Mouse (Mus musculus) layer of hippocampus, postnatal 10 days (tissue): ENCODE results near the gene Lrrc32. TPM values are rescaled to one million over a fixed set of nuclear protein-coding genes. Genes with fewer than 3 reads are reported as not detected.

Experiments used
- DNase-seq, 2 experiments: peaks; one replicate each; pipeline ENCODE4 v3.0.0; 2021; ENCODE audit warnings: low spot score in 2 of 2
- total RNA-seq, 2 experiments: library from RNA; stranded (reverse); gene quantifications; 2 replicates each; pipeline ENCODE4 v1.2.3; 2021

Gene Lrrc32
- total RNA-seq, 2 experiments from 2014 or later = 3.1 to 3.5 TPM

DNA sequence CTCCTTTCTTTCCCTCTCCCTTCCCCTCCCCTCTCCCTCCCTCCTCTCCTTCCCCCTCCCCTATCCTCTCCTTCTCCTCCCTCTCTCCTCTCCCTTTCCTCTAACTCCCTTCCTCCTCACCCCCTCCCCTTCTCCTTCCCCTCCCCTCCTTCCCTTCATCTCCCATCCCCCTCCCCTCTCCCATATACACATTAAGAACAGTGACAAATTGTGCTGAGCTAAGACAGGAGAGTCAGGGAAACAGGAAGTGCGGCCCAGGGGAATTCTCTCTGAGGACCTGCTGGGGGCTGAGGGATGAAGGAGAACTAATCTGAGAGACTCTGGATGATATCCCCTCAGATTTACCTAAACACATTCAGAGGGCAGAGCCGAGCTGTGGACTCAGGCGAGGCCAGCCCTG, 16.6 kb downstream of the Lrrc32 start:
- DNase-seq = no peak

DNA sequence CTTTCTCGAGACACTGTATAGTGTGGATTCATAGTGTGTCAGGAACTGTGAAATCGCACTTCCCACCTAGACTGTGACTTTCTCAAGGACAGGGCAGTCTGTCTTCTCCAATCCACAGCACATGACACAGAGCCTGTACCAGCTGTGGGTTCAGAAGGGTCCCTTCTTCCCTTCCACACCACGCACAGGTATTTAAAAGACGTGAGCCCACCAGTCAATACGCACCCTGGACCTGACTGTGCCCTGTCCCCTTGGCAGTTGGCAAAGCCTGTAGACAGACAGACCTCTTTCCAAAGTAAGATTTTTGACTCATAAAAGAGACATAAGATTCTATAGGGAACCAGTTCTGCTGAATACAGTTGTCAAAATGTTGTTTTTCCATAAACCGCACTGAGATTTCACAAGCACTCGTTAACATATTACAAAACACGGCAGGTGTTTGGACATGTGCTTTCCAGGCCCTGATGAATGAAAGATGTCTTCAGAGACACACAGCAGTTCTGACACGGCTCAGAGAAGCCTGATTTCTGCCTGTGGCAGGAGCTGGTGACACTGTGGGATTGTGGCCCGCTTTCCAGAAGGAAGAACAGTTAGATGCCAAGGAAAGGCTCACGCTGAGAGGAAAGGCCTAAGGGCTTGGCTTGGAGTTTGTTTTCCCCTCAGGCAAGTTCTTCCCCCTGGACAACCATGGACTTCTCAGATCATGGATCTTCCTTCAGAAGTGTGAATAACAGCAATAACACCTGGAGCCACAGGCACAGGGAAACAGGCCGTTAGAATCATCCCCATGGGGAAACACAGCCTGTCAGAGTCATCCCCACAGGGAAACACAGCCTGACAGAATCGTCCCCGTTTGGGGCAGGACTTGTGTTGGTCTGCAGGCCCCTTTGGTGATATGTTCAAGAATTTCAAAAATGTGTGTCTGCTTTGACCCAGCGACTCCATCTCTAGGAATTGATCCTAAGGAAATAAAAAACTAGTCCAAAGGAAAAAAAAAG, 22.2 kb downstream of the Lrrc32 start:
- DNase-seq = no peak

DNA sequence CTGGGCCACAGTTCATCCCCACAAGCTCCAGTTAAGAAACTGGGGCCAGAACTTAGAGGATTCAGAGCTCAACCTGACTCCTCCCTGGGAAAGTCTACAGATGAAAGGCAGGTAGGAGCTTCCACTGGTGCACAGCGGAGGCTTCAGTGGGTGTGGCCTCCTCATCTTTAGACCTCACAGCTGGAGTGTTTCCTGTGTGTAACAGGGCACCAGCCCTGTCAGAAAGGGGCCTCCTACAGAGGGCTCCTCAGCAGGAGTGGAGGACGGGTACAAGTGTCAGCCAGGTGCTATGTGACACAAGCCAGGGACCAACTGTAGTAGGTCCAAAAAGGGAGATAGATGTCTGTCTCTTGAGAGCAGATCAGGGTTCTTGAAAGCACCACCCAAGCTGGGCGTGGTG, 24.2 kb downstream of the Lrrc32 start:
- DNase-seq = no peak

DNA sequence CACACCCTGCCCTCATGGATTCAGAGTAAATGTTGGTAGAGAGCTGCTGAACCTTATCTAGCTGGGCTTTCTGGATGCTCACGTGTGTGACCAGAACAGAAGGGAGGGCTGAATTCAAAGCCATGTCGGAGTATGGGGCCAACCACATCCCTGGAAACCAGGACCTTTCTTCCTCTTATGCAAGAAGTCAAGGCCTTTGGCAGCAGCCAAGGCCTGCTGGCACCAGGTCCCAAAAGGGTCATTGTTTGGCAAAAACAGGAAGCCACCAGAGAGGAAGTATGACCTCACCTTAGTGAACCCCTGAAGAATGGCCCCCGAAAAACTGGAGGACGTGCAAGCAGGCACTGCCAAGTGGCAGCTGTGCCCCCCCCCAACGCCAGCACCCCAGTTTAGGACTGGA, 33.5 kb downstream of the Lrrc32 start:
- no peak for DNase-seq

DNA sequence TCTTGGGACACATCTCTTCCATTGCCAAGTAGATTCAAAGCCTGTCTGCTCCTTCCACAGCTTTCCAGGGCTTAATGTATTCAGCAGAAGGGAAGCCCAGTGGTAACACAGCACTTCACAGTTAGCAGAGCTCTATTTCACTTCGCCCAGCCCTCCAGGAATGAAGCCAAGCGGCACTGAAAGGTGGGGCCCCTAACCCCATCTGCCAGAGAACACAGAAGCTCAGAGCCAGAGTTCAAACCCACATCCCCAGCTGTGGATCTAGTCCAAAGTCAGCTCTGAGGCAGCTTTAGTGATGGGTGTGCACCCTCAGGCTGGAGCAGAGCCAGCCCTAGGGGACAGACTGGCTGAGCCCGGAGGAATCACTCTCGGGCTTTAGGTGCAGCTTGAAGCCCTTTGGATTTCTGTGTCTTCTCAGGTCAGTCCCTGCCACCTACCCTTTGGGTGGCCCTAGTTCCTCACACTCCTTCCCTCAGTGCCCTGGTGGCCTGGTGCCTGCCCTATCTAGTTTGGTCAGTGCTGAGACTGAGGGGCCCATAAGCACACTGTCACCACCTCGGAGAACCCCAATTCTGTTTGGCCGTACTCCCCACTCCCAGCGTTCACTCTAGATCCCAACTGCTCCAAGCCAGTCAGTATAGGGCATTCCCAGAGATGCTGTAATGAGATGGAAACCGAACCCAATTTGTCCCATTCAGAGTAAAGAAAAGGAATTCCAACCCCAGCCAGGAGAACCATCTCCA, 34.2 kb downstream of the Lrrc32 start:
- DNase-seq = no peak

DNA sequence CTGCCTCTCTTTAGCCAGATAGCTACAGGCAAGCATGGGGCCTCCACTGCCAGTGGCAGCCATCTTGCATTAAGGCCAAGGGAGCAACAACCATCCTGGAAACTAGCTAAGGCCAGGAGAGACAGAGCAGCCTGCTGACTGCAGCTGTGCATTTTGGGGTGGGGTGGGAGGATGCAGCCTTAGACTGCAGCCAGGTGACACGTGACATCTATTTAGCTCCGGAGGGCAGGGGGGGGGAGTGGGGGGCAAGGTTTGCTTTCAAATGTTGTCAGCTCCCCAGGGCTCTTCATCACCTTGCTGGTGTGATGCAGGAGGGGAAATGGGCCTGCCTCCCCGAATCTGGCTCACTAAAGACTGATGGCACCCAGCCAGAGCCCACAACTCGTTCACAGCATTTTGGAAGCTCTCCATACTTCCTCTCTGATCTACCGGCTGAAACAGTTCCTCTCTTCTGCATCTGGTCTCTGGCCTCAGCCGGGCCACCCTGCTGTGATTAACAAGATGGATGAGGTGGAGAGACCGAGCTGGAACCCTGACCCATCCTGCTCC, 34.8 kb downstream of the Lrrc32 start:
- DNase-seq = peak; percentile 57 to 68

DNA sequence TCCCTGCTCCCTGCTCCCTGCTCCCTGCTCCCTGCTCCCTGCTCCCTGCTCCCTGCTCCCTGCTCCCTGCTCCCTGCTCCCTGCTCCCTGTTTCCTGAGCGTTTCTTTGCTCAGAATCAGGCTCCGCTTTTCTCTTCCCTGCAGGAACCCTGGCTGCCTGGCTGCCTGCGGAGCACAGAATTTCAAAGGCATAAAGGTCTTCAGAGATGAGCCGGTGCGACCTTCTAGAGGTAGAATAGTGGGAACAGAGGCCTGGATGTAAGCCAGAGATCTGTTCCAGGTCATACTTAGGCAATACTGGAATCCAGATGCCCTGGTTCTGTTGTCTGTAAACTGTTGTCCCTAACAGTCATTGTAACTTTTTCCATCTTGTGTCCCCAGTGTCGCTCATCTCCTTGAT, 35.3 kb downstream of the Lrrc32 start:
- DNase-seq = no peak

DNA sequence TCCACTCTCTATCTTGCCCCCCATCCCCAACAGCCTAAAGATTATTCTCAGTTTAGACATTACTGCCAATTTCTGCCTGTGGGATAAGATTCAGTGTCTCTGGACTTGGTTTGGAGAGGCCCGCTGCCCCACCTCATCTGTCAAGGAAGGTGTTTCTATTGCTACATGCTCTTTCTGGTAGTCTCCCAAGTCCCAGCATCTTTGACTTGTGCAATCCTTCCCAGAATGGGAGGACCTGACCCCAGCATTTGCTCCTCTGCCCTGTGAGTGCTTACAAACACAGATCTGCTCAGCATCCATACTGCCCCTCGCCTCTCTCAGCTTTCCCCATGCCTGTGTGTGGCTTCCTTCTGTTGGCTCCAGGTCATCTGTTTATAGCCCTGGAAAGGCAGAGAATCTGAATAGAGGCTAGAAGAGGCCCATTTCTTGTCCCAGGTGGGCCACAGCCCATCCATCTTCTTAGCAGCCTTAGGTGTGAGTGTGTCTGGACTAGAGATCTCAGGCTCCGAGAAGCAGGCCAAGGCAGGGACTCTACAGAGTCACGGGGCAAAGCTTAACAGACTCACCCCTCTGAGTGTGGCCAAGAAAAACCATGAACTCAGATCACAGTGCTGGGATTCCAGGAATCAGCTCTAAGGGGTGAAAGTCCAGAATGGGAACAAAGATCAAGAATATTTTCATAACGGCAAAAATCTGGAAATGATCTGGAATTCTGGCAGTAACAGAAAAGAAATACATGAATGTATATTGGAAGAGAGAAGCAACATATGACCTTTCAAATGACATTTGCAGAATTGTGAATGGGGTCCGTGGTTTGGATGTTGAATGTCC, 36.0 kb downstream of the Lrrc32 start:
- DNase-seq = no peak

DNA sequence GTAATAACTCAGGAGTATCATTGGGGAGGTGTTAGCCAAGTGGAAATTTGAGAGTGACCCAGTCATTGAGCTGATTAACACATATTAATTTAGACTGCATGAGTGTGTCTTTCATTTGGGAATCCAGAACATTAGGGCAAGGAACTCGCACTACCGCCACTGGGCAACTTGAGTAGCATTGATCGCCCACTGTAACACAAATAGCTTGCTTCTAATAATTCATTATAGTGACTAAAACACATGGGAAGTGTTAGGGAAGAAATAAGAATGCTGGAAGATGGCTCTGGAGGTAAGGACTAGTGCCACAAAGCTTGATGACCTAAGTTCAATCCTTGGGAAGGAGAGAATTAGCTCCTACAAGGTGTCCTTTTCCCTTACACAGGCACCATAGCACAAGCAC, 38.0 kb downstream of the Lrrc32 start:
- DNase-seq = no peak

DNA sequence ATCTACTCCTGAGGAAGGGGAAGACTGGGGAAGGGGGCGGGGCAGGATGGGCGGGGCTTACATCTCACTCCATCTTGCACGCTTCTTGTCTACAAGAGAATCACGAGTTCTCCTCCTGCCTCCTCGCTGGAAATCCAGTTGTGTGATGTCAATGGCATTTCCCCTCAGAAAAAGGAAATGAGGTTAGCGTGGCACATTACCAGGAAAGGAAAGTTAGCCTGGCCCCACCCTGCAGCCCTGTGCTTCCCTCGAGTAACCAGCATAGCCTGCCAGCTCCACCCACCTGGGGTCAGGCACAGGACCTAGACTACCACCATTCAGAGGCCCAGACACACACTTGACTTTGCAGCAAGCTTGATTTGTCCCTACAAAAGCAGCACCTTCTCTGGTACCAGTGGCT, 42.5 kb downstream of the Lrrc32 start:
- no peak for DNase-seq

DNA sequence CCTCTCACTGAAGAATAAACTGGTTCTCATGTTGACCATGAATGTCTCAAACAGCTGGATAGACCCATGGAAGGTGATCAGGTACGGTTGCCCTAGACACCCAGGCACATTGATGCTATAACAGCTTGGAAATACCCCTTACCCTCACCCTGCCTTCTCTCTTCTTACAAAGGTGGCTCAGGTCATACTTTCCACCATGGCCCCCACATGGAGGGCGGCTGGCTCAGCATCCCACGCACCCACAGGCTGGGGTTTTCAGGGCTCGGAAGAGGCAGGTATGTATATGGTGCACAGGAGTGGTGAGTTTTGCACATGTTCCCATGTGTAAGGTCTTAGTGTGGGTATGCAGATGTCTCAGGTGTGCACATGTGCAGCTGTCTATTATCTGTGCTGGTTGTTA, 43.9 kb downstream of the Lrrc32 start:
- DNase-seq = no peak

DNA sequence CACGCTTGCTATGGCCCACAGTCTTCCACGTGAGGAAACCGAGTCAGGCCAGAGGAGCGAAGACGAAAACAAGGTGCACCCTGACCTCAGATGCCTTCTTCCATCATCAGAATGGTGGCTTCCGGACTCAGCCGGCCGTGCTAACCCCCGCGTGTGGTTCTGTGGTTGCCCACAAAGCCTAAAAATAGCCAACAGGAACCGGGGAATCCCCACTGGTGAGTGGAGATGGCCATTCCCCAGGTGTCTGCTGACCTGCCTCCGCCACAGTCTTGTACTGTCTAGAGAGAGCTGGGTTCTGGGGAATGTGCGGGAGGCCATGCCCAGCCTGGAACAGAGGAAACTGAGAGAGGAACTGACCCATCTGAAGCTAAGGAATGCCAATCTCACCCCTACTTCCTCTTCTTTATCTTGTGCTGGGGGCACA, 45.4 kb downstream of the Lrrc32 start:
- no peak for DNase-seq

DNA sequence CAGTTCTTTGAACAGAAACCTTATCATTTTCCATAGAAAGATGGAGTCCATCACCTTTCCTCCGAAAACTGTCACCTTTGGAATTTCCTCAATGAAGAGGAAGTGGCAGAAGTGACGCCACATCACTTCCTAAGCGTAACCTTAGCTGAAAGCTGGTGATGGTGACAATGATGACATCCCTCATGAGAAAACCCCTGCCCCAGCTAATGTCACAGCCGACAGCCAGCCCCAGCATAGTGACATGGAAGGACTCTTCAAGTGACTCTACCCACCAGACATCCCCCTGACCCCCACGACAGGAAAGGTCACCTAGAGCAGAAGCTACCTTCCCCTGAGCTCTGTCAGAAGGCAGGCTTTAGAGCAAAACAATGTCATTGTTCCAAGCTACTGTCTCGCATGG, 46.1 kb downstream of the Lrrc32 start:
- no peak for DNase-seq

DNA sequence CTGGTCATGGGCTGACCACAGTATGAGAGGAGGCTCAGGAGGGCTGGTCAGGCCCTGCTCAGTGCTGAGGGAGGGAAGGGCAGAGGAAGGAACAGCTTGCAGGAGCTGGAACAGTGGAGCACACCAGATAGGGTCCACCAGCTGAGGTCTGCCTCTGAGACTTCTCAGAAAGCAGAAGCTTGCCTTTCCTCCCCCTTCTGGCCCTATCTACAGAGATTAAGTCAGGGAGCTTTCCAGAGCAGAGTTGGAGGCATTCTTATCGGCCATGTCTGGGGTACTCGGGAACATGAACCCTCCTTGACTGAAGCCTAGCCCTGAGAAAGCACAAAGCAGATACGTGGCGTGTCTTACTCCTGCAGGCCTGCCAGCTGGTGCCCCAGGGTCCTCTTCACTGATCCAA, 46.8 kb downstream of the Lrrc32 start:
- no peak for DNase-seq

DNA sequence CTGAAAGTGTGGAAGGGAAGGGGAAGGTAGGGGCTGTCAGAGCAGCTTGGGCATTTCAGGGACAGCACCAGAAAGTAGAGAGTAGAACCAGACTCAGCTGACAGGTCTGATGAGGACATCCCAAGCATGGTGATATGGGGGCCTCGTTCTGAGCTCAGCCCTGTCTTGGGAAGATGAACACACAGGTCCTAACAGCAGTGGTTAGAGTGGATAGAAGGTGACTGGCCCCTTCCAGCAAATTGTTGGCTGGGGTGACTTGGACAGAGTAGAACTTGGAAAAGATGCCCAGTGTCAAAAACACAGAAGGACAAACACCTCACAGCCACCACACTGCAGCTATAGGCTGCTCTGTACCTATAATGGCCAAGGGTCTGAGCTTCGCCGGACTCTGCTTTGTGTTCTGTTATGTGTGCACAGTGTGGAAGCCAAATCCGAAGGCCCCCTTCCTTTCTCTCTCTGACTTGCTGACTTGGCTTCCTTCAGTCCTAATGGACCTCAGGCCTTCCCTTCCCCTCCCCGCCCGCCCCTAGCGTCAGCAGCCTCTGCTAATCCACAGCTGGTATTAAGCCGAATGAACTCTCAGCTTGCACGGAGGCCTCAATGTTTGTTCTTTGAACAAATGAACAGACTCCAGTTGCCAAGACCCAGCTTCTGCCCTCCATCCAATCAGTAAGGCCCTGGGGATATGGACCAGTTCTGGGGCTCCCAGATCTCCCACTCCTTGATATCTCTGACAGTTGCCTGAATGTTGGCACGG, 48.3 kb downstream of the Lrrc32 start:
- no peak for DNase-seq

DNA sequence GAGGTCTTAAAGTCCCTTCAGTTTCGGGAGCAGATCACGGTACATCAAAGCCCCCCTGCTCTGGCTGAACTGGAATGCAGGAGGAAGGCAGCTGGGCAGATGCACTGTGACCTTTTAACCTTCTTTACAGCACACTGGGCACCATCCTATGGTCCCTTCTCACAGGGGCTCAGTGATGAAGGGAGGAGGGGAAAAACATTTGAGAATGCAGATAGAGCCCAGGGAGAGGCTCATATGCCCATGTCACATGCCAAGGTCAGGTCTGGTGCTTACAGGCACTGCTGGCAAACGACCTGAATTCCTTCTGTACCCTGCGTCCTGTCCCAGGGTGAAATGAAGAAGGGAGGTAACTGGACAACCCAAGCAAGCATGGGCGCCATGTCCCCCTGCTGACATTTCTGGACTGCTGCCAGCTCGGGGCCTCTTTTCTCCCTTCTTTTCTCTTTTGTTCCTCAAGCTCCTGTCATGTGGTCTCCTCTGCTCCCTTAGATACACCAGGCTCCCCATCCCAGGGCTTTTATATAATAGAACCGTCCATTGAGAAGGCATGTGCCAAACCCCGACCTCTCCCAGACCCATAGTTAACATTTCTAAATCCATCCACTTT, 49.0 kb downstream of the Lrrc32 start:
- DNase-seq = no peak

DNA sequence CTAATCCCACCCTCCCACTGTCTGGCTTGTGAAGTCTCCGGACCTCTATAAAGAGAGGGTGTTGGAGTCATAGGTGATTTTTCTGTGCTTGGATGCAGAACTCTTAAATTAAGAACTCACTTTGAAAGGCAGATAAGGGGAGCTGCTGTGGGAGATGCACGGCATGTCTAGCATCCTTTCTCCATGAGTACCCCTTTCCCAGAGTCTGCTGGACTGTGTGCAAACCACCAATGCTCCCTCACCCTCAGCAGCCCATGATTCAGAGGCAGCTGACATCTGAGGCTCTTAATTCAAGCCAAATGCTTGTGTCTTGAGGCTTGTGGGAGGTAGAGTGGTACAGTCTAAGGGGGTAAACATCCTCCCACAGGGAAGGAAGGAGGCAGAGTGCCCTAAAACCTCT, 51.8 kb downstream of the Lrrc32 start:
- no peak for DNase-seq

DNA sequence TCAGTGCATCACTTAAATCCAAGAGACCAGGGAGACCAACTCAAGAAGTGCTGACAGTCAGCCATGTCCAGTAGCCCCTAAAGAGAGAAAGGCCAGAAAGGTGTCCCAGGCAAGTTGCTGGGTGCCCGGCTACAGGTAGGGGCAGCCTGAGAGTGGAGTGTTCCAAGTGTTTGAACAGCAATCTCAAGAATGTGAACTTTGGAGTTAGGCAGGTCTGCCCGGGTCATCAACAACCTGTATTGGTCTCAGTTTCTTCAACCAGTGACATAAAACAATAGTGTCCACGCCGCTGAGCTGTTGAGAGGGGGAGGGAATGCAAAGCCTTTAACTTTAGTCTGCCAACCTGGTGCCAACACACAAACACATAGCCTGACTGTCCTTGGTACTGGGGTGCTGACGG, 52.5 kb downstream of the Lrrc32 start:
- no peak for DNase-seq

DNA sequence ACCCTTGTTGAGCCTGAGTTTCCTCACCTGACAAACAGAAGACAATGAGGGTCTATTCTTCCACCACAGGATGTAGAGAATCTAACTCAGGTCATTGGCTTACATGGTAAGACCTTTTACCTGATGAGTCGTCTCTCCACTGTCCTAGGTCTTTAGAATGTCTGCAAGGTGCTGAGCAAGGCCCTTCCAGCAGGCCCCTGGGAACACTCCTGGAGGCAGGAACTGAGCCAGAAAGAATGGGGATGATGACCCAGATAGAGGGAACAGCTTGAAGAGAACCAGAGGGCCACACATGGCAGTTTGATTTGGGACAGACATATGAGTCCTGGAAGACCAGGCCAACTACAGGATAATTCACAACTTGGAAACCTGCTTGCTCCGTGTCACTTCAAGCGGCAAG, 53.2 kb downstream of the Lrrc32 start:
- no peak for DNase-seq

DNA sequence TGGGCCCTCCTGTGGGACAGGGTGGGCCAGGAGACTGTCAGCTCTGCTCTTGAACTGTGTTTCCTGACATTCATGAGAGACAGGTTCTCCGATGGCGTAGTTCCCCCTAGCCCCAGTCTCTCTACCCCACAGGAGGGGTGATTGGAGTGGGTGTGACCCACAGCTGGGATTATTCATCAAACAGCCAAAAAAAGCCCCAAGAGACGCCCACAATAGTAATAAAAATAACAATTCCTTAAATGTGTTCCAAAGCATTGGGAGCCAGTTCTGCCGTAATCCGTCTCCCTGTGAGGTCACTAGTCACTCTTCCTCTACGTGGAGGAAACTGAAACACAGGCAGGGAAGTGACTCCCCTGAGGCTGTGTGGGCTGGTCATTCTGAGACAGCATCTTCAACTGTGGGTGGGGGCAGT, 53.7 kb downstream of the Lrrc32 start:
- no peak for DNase-seq
